Mouse (Mus musculus): ENCODE results near the gene D930007J09Rik. TPM values are rescaled to one million over a fixed set of nuclear protein-coding genes. Genes with fewer than 3 reads are reported as not detected.

The D930007J09Rik gene
- not detected in 2 replicates for polyA plus RNA-seq (2015; fragmentation: Nextera tagmentation; extraction: Ambion mirVana)

DNA sequence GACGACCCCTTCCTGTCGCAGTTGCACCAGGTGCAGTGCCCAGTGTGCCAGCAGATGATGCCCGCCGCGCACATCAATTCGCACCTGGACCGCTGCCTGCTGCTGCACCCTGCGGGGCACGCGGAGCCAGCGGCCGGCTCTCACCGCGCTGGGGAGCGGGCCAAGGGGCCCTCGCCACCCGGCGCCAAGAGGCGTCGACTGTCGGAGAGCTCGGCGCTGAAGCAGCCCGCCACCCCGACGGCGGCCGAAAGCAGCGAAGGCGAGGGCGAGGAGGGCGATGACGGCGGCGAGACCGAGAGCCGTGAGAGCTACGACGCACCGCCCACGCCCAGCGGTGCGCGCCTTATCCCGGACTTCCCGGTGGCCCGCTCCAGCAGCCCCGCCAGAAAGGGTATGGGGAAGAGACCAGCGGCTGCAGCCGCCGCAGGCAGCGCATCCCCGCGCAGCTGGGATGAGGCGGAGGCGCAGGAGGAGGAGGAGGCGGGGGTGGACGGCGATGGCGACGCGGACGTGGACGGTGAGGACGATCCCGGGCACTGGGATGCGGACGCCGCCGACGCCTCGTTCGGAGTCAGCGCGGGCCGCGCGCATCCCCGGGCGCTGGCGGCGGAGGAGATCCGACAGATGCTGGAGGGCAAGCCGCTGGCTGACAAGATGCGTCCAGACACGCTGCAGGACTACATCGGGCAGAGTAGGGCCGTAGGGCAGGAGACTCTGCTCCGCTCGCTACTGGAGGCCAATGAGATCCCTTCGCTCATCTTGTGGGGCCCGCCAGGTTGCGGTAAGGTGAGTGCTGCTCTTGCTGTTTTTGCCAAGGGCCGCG lies at the start of gene D930007J09Rik:
D930007J09Rik (minus strand) TSS at position 591 of the 823 bp plus-strand sequence.
- peak; percentile 32 for ATAC-seq (ENCODE audit: low read depth)
- Histone ChIP-seq H3K4me2 (ENCODE audit: low read depth, low read length) (peak within 1 kb of the TSS; percentile 92), H3K9ac (ENCODE audit: low read length) (peak within 1 kb of the TSS; percentile 82), H3K27ac (ENCODE audit: low read length) (peak within 1 kb of the TSS; percentile 65), H3K27me3 (ENCODE audit: control insufficient read depth, insufficient read depth, low read depth, low read length) (no peaks in the 10 kb centered on the region), H3K4me1 (replicated peaks; ENCODE audit: control insufficient read depth, insufficient read depth, low read length) (peaks cover 22% of the 10 kb centered on the region), H3K4me3 (ENCODE audit: low read length) (peak within 1 kb of the TSS; percentile 73), H3K36me3 (ENCODE audit: control insufficient read depth, insufficient read depth, low read length) (peaks cover 12% of the 10 kb centered on the region), H3K9me3 (ENCODE audit: control insufficient read depth, low read length) (no peaks in the 10 kb centered on the region)
- under 1% methylated on average over 91 of the region's 95 CpGs for WGBS

DNA sequence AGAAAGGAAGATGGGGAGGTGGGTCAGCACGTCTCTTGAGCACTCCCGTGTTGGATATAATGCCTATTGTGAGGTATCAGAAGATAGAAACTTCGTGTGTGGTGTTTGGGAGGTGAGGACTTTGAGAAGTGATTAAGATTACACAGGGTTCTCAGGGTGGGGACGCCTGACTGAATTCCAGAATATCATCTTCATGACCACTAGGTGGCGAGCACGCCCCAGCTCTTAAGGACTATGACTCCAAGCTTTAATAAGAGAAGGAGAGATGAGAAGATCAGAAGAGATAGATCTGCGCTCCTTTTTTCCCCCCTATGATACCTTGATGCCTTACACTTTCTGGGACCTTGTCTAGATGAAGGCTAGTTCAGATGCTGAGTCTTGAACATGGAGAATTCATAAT lies 49.3 kb upstream of the D930007J09Rik start:
- Histone ChIP-seq H3K9ac (ENCODE audit: low read length) (no peak overlapping the region), H3K36me3 (ENCODE audit: control insufficient read depth, insufficient read depth, low read length) (no peaks in the 10 kb centered on the region), H3K4me1 (replicated peaks; ENCODE audit: control insufficient read depth, insufficient read depth, low read length) (peaks cover 15% of the 10 kb centered on the region), H3K27ac (ENCODE audit: low read length) (no peak overlapping the region), H3K4me2 (ENCODE audit: low read depth, low read length) (no peak overlapping the region), H3K27me3 (ENCODE audit: control insufficient read depth, insufficient read depth, low read depth, low read length) (no peaks in the 10 kb centered on the region), H3K4me3 (ENCODE audit: low read length) (no peak overlapping the region), H3K9me3 (ENCODE audit: control insufficient read depth, low read length) (no peaks in the 10 kb centered on the region)
- ATAC-seq (ENCODE audit: low read depth), result peak; percentile 60
- WGBS, result 12% methylated on average over 7 of the region's 7 CpGs

DNA sequence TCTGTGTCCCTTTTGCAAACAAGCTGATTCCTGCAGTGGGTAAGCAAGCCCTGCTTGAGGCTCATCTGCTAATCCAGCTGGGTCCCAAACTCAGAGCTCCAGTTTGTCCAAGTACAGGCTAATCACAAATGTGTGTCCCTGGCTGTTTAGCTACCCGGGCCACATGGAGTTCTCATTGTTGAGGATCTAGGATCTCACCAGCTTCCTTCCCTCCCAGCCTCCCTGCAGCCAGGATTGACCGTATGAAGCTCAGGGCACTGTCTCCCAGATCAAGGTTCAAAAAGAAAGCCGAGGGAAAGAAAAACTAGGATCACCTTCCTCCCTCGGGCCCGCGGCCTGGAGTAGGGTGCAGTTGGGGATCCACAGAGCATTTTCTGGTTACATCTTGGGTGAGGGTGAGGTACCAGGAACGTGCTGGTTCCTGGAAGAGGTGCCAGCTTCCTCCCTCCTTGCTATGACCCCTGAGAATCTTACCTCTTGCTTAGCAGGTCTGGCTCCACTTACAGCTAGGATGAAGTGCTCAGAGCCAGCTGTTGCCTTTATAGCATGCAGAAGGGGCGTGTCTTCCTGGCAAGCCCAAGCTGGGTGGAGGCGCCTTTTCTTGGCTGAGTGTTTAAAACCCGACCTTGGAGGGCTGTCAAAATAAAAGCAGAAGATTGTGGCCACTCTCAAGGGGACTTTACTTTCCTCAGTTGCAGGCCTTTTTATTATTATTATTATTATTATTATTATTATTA lies 48.2 kb upstream of the D930007J09Rik start, which contains the start of gene Serpinb1a:
Serpinb1a (minus strand) TSS at position 518 of the 737 bp plus-strand sequence.
- no peaks in the 10 kb centered on the region for H3K27me3 ChIP-seq (ENCODE audit: control insufficient read depth, insufficient read depth, low read depth, low read length)
- no peaks in the 10 kb centered on the region for H3K36me3 ChIP-seq (ENCODE audit: control insufficient read depth, insufficient read depth, low read length)
- H3K4me2 ChIP-seq (ENCODE audit: low read depth, low read length), result no peak within 1 kb of the TSS
- ATAC-seq (ENCODE audit: low read depth), result peak; percentile 82
- no peaks in the 10 kb centered on the region for H3K9me3 ChIP-seq (ENCODE audit: control insufficient read depth, low read length)
- WGBS, result 50% methylated on average over 10 of the region's 10 CpGs
- peaks cover 15% of the 10 kb centered on the region for H3K4me1 ChIP-seq (replicated peaks; ENCODE audit: control insufficient read depth, insufficient read depth, low read length)
- H3K4me3 ChIP-seq (ENCODE audit: low read length), result no peak within 1 kb of the TSS
- H3K27ac ChIP-seq (ENCODE audit: low read length), result no peak within 1 kb of the TSS
- H3K9ac ChIP-seq (ENCODE audit: low read length), result no peak within 1 kb of the TSS; the same call in 1 of the 2 replicates

DNA sequence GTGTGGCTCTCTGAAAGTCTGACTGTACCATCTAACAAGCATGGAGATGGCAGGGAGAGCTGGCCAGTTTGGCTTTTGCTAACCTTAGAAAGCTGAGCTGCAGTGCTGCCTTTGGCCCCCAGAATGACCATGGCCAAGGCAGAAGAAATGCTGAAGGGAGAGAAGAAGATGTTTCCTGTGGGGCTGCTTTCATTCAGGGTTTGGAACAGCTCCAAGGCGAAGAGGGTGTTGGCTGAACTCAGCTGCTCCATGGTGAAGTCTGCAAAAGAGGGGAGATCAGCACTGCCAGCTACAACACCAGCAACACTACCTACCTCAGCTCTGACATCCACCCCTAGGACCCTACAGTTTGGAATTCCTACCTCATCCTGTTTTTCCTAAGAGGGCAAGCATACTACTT lies 47.5 kb upstream of the D930007J09Rik start:
- Histone ChIP-seq H3K9ac (ENCODE audit: low read length) (no peak overlapping the region), H3K36me3 (ENCODE audit: control insufficient read depth, insufficient read depth, low read length) (no peaks in the 10 kb centered on the region), H3K27me3 (ENCODE audit: control insufficient read depth, insufficient read depth, low read depth, low read length) (no peaks in the 10 kb centered on the region), H3K4me3 (ENCODE audit: low read length) (no peak overlapping the region), H3K4me1 (replicated peaks; ENCODE audit: control insufficient read depth, insufficient read depth, low read length) (peaks cover 15% of the 10 kb centered on the region), H3K27ac (ENCODE audit: low read length) (no peak overlapping the region), H3K9me3 (ENCODE audit: control insufficient read depth, low read length) (no peaks in the 10 kb centered on the region), H3K4me2 (ENCODE audit: low read depth, low read length) (no peak overlapping the region)
- WGBS, result 62% methylated on average over 1 of the region's 1 CpGs
- no peak for ATAC-seq (ENCODE audit: low read depth)

GRCm38 (mm10) chr13:32849531-32850123 lies 47.0 kb upstream of the D930007J09Rik start:
- Histone ChIP-seq H3K36me3 (ENCODE audit: control insufficient read depth, insufficient read depth, low read length) (no peaks in the 10 kb centered on the region), H3K4me1 (replicated peaks; ENCODE audit: control insufficient read depth, insufficient read depth, low read length) (peaks cover 15% of the 10 kb centered on the region), H3K27me3 (ENCODE audit: control insufficient read depth, insufficient read depth, low read depth, low read length) (no peaks in the 10 kb centered on the region), H3K4me2 (ENCODE audit: low read depth, low read length) (no peak overlapping the region), H3K9me3 (ENCODE audit: control insufficient read depth, low read length) (no peaks in the 10 kb centered on the region), H3K9ac (ENCODE audit: low read length) (no peak overlapping the region), H3K27ac (ENCODE audit: low read length) (no peak overlapping the region), H3K4me3 (ENCODE audit: low read length) (no peak overlapping the region)
- no peak for ATAC-seq (ENCODE audit: low read depth)

DNA sequence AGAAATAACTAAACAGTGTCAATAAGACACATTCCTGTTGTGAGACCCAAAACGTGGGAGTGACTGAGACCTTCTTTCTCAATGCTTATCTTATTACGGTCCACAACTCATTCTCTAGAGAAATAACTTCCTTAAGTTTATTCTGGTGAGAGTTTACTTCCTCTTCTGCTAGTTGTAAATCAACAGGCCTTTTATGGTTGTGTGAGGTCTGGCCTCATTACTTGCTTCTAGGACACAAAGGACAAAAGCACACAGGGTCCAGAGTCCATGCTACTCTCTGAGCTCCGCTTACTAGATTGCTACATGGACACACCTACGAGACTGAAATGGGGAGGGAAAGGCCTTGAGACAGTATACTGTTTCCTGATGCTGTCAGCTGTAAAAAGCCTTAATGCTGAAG lies 46.4 kb upstream of the D930007J09Rik start:
- Histone ChIP-seq H3K4me1 (replicated peaks; ENCODE audit: control insufficient read depth, insufficient read depth, low read length) (peaks cover 15% of the 10 kb centered on the region), H3K4me2 (ENCODE audit: low read depth, low read length) (no peak overlapping the region), H3K27ac (ENCODE audit: low read length) (no peak overlapping the region), H3K9ac (ENCODE audit: low read length) (no peak overlapping the region), H3K27me3 (ENCODE audit: control insufficient read depth, insufficient read depth, low read depth, low read length) (no peaks in the 10 kb centered on the region), H3K36me3 (ENCODE audit: control insufficient read depth, insufficient read depth, low read length) (no peaks in the 10 kb centered on the region), H3K9me3 (ENCODE audit: control insufficient read depth, low read length) (no peaks in the 10 kb centered on the region), H3K4me3 (ENCODE audit: low read length) (no peak overlapping the region)
- 50% methylated on average over 4 of the region's 4 CpGs for WGBS
- ATAC-seq (ENCODE audit: low read depth), result no peak

GRCm38 (mm10) chr13:32846221-32846620 lies 43.6 kb upstream of the D930007J09Rik start:
- Histone ChIP-seq H3K27me3 (ENCODE audit: control insufficient read depth, insufficient read depth, low read depth, low read length) (no peaks in the 10 kb centered on the region), H3K9ac (ENCODE audit: low read length) (no peak overlapping the region), H3K4me1 (replicated peaks; ENCODE audit: control insufficient read depth, insufficient read depth, low read length) (peaks cover 15% of the 10 kb centered on the region), H3K36me3 (ENCODE audit: control insufficient read depth, insufficient read depth, low read length) (no peaks in the 10 kb centered on the region), H3K4me2 (ENCODE audit: low read depth, low read length) (no peak overlapping the region), H3K27ac (ENCODE audit: low read length) (no peak overlapping the region), H3K4me3 (ENCODE audit: low read length) (no peak overlapping the region), H3K9me3 (ENCODE audit: control insufficient read depth, low read length) (no peaks in the 10 kb centered on the region)
- ATAC-seq (ENCODE audit: low read depth), result no peak

GRCm38 (mm10) chr13:32841349-32841748 lies 38.7 kb upstream of the D930007J09Rik start:
- Histone ChIP-seq H3K36me3 (ENCODE audit: control insufficient read depth, insufficient read depth, low read length) (no peaks in the 10 kb centered on the region), H3K9me3 (ENCODE audit: control insufficient read depth, low read length) (no peaks in the 10 kb centered on the region), H3K4me2 (ENCODE audit: low read depth, low read length) (no peak overlapping the region), H3K4me1 (replicated peaks; ENCODE audit: control insufficient read depth, insufficient read depth, low read length) (no peaks in the 10 kb centered on the region), H3K27ac (ENCODE audit: low read length) (no peak overlapping the region), H3K9ac (ENCODE audit: low read length) (no peak overlapping the region), H3K4me3 (ENCODE audit: low read length) (no peak overlapping the region), H3K27me3 (ENCODE audit: control insufficient read depth, insufficient read depth, low read depth, low read length) (no peaks in the 10 kb centered on the region)
- ATAC-seq (ENCODE audit: low read depth), result no peak
- 87% methylated on average over 3 of the region's 3 CpGs for WGBS

GRCm38 (mm10) chr13:32839314-32839713 lies 36.7 kb upstream of the D930007J09Rik start:
- Histone ChIP-seq H3K4me1 (replicated peaks; ENCODE audit: control insufficient read depth, insufficient read depth, low read length) (no peaks in the 10 kb centered on the region), H3K36me3 (ENCODE audit: control insufficient read depth, insufficient read depth, low read length) (no peaks in the 10 kb centered on the region), H3K9me3 (ENCODE audit: control insufficient read depth, low read length) (no peaks in the 10 kb centered on the region), H3K27ac (ENCODE audit: low read length) (no peak overlapping the region), H3K4me3 (ENCODE audit: low read length) (no peak overlapping the region), H3K4me2 (ENCODE audit: low read depth, low read length) (no peak overlapping the region), H3K27me3 (ENCODE audit: control insufficient read depth, insufficient read depth, low read depth, low read length) (no peaks in the 10 kb centered on the region), H3K9ac (ENCODE audit: low read length) (no peak overlapping the region)
- no peak for ATAC-seq (ENCODE audit: low read depth)
- 20% methylated on average over 1 of the region's 1 CpGs for WGBS

Measured in lung, embryonic 16.5 days (tissue).